Mouse (Mus musculus) CD4-positive, CD25-positive, alpha-beta regulatory T cell, adult 2 months (primary cell): ENCODE data around the gene Tbc1d10b.
A peak's percentile ranks its signal among the peaks of the same experiment; 100 is the strongest.

Experiments used
- DNase-seq: peaks from one replicate; pipeline ENCODE4 v3.0.0-alpha.2; 2012; ENCODE audit warnings: low read depth, low spot score

Tbc1d10b gene

DNA sequence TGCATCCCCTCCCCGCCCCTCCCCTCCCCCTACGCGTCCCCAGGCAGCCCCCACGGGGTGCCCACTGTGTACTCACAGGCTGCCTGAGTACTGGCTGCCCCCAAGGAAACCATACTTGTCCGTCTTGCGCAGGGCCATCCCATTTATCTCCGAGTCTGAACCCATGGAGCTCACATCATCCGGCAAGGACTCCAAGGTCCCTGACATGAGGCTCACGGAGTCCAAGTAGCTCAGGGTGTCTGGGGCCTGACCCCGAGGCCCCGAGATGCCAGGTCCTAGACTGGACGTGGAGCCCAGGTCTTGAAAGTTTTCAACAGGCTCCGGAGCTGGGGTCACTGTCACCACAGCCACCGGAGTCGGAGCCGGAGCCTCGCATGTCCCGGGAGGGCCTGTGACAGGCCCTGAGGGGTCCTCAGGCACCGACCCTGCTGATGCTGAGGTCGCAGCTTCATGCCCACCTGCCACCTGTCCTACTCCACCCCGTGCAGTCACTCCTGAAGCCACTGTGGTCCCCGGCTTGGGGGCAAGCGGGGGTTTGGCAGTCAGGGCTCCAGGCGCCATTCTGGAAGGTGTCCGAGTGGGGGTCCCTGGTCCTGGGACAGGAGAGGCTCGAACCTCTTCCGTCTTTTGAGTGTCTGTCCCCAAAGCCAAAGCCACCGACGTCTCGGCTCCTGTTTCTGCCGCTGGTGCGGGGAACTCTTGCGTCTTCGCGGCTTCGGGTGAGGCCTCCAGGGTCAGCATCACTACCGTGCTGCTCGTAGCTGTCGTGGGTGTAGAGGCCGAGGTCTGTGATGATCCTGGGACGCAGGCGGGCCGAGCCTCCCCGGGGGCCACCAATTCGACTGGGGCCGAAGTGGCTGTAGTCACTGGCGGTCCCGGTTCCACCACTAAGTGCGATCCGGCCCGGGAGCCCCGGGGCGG lies 634 bp downstream of the Tbc1d10b start:
- peak; percentile 60 for DNase-seq

DNA sequence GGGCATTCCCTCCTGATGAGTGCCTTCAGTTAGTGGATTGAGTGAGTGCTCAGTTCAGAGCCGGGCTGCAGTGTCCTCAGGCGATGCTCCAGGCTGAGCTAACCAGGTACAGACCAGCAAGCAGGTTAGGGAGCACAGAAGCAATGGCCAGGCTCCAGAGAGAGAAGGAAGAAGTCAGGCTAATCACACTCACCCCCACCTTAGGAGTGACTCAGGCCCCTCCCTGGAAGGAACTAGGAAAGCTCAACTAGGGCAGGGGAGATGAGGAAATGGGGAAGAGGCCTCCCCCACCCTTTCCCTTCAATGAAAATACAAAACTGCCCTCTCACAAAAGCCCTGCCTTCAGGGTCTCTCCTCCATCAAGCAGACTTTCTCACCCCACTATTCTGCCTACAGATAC lies 1.7 kb downstream of the Tbc1d10b start:
- DNase-seq, result no peak

DNA sequence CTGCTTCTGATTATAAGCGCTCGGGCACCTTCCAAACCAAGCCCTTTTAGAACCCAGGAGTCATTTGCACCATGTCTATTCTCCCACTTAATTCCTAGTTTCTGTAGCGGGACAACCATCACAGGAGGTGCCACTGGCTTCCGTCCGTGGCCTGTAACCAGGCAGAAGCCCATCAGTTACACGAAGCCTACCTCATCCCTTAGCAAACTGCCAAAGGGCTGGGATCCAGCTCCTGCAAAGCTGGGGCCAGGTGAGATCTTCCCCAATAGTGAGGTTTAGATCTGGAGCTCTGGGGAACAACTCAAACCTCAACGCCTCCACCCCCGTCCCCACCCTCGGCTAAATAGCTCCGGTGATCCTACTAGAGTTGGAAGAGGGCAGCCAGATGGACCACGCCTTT lies 11.8 kb downstream of the Tbc1d10b start:
- DNase-seq, result no peak

GRCm38 (mm10) chr7:127195544-127196295 lies 12.5 kb downstream of the Tbc1d10b start, which contains the start of gene Cd2bp2:
TSS of gene Cd2bp2 (minus strand) at chr7:127196050.
- DNase-seq, result peak; percentile 97

DNA sequence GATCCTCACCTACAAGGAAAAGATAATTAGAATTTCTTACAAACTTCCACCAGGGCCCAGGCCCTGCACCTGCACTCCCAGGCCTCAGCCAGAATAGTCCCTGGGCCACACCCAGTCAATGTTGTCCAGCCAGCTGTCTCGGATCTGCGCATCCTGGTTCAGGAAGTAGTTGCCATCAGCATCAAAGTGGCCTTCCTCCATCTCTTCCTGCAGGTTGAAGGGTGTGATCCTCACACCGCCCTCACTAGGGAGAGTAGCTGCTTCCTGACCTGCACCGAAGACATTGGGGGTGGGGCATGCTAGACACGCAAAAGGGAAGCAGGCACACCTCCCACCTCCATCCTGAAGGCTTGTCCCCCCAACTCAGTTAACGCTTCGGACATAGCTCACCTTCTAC lies 13.6 kb downstream of the Tbc1d10b start:
- no peak for DNase-seq

- no peak for DNase-seq
These were observed 14.1 kb downstream of the Tbc1d10b start for GRCm38 (mm10) chr7:127194011-127194632.

- DNase-seq, result no peak
These were observed 15.3 kb downstream of the Tbc1d10b start for GRCm38 (mm10) chr7:127192989-127193388.

DNA sequence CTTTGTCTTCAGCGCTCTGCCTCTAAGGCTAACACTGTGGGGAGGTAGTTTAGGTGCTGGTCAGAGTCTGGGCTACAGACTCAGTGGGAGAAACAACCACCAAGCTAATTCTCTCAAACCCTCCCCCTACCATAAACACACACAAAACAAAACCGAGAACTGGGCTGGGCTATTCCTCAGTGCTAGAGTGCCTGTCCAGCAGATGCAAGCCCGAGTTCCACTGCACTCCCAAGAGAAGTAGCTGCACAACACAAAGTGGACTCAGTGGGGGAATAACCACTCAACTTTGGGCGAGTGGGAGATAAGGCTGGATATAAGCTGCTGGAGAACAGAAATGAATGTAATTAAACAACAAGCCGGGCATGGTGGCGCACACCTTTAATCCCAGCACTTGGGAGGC lies 17.6 kb downstream of the Tbc1d10b start:
- DNase-seq, result no peak

DNA sequence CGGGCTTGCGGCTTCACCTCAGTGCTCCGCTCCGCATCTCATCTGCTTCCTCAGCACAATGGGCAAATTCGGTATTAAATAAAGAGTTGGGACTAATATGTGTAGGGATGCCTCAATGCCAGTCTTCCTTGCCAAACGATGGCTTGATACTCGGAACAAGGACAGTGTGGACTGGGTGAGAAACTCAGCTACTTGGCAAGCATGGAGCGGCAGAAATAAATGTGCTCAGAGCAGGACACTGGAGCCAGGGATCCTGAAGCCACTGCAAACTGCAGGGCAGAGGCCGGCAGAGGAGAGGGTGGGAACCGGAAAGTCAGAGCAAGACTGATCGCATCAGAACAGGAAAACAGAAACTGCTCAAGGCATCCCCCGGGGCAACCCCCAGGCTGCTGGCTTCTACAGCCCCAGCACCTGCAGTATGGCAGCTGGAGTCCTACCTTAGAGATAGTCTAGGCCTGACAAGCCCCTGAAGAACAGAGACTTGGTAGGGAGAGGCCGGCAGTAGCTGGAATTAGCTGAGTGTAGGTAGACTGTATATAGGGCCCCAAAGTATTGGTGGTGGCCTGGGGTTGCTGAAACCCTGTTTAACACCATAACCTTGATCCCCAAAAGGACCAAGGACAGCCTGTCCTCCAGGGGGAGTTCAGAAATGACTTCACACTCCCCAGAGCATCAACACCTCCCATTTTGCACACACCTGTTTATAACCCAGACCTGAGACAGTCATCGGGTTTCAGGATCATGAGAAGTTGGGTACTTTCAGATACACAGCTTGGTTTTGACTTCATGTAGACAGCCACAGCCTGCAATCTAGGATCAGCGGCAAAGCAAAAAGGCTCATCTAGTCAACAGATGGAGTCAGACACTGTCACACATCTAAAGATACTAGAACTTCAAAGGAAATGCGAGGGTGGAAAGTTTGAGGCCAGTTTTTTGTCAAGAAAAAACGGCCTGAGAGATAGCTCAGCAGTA lies 19.7 kb downstream of the Tbc1d10b start:
- peak; percentile 73 for DNase-seq

DNA sequence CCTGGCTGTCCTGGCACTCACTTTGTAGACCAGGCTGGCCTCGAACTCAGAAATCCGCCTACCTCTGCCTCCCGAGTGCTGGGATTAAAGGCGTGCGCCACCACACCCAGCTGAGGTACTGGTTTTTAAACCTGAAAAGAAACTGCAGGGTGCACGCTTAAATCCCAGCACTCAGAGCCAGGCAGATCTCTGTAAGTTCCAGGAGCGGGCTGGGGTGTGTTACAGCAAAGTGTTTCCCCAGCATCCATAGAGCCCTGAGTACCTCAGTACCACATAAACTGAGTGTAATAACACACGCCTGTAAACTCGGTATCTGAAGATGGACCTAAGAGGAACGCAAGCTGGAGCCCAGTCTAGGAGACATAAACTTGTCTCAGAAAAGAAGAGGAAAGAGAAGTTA lies 20.9 kb downstream of the Tbc1d10b start:
- no peak for DNase-seq

- peak; percentile 66 for DNase-seq
These were observed 22.7 kb downstream of the Tbc1d10b start for GRCm38 (mm10) chr7:127185601-127186000.

DNA sequence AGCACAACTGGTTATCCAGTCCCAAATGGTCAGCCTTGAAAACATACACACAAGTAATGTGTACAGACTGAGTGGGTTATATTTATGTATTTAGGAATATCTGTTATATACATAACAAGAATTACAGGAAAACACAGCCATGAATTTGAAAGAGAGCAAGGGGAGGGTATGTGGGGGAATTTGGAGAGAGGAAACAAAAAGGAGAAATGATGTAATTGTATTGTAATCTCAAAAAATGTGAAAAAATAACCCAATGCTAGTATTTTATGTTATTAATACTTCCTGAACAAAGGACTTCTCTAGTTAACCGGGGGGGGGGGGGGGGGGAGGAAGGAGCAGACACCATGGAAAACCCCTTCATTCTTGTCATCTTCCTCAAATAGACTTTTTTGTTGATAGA lies 23.5 kb downstream of the Tbc1d10b start:
- no peak for DNase-seq

DNA sequence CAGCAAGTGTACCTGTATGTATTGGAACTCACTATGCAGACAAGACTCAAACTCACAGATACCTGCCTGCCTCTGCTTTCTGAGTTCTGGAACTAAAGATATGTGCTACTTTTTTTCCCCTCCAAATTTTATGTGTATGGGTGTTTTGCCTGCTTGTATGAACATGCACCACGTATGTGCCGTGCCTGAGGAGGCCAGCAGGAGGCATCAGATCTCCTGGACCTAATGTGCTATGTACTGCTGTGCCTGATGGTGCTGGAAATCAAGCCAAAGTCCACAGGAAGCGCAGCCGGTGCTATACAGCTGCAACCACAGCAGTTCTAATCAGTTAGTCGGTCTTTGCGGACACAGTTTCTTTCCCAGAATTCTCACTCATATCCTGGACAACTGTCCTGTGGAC lies 24.4 kb downstream of the Tbc1d10b start:
- DNase-seq, result peak; percentile 65

GRCm38 (mm10) chr7:127183345-127183744 lies 24.9 kb downstream of the Tbc1d10b start:
- DNase-seq, result no peak

GRCm38 (mm10) chr7:127181724-127182123 lies 26.5 kb downstream of the Tbc1d10b start:
- DNase-seq, result peak; percentile 69

DNA sequence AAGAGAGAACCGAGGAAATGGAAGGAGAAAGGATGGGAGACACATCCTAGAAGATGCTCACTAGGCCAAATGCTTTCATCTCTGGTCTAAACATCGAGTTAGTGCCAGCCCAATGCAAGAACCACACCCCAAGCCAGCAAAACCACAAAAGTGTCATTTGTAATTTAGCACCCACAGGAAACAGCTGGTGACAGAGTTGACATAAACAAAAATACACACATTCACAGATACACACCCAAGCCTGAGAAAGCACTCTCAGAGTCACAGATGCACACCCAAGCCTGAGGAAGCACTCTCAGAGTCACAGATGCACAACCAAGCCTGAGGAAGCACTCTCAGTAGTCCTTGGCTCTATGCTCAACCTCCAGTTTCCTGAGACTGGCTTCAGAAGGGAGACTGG lies 27.5 kb downstream of the Tbc1d10b start:
- DNase-seq, result peak; percentile 74

DNA sequence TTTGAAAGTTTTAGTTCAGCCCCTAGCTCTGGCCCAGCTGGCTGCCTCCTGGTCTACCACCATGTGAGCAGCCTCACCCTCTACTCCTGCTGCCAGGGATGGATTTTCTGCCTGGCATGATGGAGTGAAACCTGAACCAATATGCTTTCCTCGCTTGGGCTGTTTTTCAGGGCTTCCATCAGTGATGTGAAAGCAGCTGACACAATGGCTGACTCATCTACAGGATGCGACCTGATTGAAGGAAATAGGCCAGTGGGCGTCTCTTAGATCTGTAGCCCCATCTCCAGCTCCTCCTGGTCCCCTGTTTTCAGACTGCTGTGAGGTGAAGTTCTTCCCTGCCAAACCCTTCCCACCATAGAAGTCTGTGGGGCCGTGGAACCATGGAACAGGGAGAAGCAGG lies 31.3 kb downstream of the Tbc1d10b start:
- peak; percentile 63 for DNase-seq

GRCm38 (mm10) chr7:127166501-127166900 lies 41.8 kb downstream of the Tbc1d10b start:
- peak; percentile 60 for DNase-seq

DNA sequence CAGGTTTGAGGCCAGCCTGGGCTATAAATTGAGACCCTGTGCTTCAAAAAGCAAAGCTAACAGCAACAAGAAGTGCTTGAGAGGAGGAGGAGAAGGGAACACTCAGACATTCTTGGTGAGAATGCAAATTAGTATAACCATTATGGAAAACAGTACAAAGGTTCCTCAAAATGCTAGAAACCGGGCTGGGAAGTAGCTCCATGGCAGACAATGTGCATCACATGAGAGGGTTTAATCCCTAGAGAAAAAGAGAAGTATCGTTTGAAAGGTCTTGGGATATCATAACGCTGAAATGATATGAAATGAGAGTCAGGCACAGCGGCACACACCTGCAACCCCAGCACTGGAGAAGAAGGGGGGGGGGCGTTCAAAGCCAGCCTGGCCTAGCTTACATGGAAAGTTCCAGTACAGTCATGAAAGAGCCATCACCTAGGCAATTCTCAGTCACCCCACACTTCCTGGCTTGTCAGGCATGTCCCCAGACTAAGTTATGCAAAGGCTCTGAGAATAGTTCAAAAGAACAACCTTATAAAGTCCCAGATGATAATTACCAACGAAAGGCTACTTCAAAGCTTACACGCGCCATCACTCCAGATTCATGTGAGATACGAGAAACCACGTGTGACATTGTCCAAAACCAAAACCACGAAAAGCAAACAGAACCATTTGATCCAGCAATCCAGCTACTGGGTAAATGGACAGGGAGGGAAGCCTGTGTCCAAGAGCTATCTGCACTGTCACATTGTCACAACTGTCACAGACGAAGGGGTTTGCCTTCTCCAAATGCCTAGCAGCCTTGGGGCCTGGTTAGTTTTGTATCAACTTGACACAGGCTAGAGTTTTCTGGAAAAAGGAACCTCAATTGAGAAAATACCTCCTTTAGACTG lies 42.4 kb downstream of the Tbc1d10b start:
- peak; percentile 75 for DNase-seq

DNA sequence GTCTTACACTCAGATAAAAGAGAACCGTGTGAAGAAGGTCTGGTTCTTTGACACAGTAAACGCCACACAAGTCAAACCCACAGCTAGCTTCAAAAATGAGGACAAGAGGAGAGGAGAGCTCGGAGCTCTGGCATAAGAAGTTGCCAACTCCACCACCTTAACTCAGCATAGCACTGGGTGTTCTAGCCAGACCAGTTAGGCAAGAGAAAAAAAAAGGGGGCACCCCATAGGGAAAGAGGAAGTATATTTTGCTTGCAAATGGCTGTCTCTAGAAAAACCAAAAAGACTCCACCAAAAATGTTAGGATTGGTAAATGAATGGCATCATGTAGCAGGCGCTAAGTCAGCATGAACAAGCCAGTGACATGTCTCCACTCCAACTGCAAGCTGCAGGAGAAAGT lies 44.3 kb downstream of the Tbc1d10b start:
- no peak for DNase-seq
